24 mouse cellular contexts compared by ENCODE assay signal in the genomic region with DNA sequence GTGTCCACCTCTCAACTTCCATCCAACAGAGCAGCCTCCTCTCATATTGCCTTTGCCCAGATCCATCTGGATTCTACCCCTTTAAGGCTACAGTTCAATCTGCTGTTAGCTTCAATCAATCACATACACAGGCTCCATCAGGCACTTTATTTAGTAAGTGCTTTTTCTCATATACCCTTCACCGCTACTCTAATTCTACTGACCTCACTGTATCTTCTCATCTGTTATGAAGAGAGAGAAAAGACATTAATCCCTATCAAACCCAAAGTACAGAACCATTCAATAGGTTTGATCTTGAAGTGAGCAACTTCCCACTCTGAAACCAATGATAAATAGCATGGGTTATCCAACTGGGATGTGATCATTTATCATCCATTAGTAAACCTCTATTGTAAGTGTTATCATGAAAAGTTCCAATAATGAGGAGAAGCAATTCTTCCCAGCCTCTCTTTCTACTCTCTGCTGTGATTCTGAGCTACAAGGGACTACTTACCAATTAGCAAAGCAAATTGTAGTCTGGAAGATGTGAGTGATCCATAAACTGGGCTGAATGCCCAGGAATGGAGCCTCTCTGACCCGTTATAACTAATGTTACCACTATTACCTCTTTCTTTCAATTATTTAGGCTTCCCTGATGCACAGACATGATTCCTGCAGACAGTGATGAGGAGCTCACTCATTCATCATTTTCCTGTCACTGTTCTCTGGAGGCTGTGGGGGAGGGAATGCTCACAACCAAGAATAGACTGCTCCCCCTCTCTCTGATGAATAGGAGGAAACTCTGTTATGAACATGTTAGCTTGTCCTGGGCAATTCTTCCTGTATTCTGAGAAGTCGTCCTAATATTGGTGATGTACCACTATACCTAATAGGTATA. TPM values are rescaled to one million over a fixed set of nuclear protein-coding genes. Genes with fewer than 3 reads are reported as not detected.
DNase-seq lines count a peak whose midpoint lies in the region; ATAC-seq and TF ChIP-seq lines count a peak whose summit lies in the region.
"Had no signal": no experiment of that assay in that cellular context is flagged by ENCODE, and none has a peak within 500 bp of the region (broad histone marks: within the 10 kb centered on the region; RNA-seq: fewer than 3 reads in every experiment).

No protein-coding gene starts in this region.

- intact Hi-C loops in left cerebral cortex, postnatal 4 days (cut with DNase I): no loop called here

- no peak for TF ChIP-seq CTCF in brain, embryonic 14.5 days (IDR thresholded peaks at IDR 0.05; ENCODE audit: borderline replicate concordance, extremely low read depth, insufficient read depth, insufficient read length)

- peak; percentile 5 for DNase-seq in hindbrain, embryonic 11.5 days (ENCODE audit: low spot score)
- DNase-seq in hindbrain, embryonic 10.5 days (ENCODE audit: low spot score): no peak
- DNase-seq in brain, embryonic 14.5 days (ENCODE audit: low read depth): peak; percentile 47
- DNase-seq in kidney, adult 8-10 months: no peak
- no peak for DNase-seq in left cerebral cortex, postnatal 4 days
- DNase-seq: adrenal gland, postnatal 10 days; cerebellum, adult 9-10 months; gastrocnemius, postnatal 36 days; heart, adult 2 months; kidney, adult 2 months; kidney, postnatal 14 days; right cerebral cortex, postnatal 14 days had no signal

- H3K9ac ChIP-seq in hindbrain, embryonic 11.5 days (ENCODE audit: low read depth, low read length): no peak overlapping the region
- H3K9ac ChIP-seq in hindbrain, embryonic 12.5 days: no peak overlapping the region
- no peak overlapping the region for H3K9ac ChIP-seq in neural tube, embryonic 13.5 days
- H3K9ac ChIP-seq: midbrain, embryonic 12.5 days had no signal

- no peak overlapping the region for H3K27ac ChIP-seq in hindbrain, embryonic 11.5 days (ENCODE audit: low read depth, low read length)
- H3K27ac ChIP-seq in hindbrain, embryonic 10.5 days: no peak overlapping the region
- no peak overlapping the region for H3K27ac ChIP-seq in hindbrain, embryonic 12.5 days
- H3K27ac ChIP-seq in neural tube, embryonic 13.5 days (replicated peaks): peak overlapping the region; percentile 42; the same call in 1 of the 2 replicates
- H3K27ac ChIP-seq: heart, adult 2 months; midbrain, embryonic 12.5 days had no signal

- 70% methylated on average over 3 of the region's 3 CpGs for WGBS in hindbrain, embryonic 11.5 days
- 77% methylated on average over 3 of the region's 3 CpGs for WGBS in hindbrain, embryonic 10.5 days
- 69% methylated on average over 3 of the region's 3 CpGs for WGBS in hindbrain, embryonic 12.5 days
- WGBS in neural tube, embryonic 13.5 days: 72% methylated on average over 3 of the region's 3 CpGs

- H3K27me3 ChIP-seq in hindbrain, embryonic 11.5 days (ENCODE audit: control insufficient read depth, insufficient read depth, low read length): no peaks in the 10 kb centered on the region
- no peaks in the 10 kb centered on the region for H3K27me3 ChIP-seq in hindbrain, embryonic 10.5 days (ENCODE audit: insufficient read depth, poor library complexity, severe bottlenecking)
- H3K27me3 ChIP-seq in hindbrain, embryonic 12.5 days: no peaks in the 10 kb centered on the region
- H3K27me3 ChIP-seq in neural tube, embryonic 13.5 days: no peaks in the 10 kb centered on the region
- H3K27me3 ChIP-seq: midbrain, embryonic 12.5 days had no signal

- ATAC-seq in hindbrain, embryonic 11.5 days (ENCODE audit: low FRiP score): peak; percentile 77
- peak; percentile 83 for ATAC-seq in hindbrain, embryonic 12.5 days (ENCODE audit: low FRiP score)
- ATAC-seq in neural tube, embryonic 13.5 days (ENCODE audit: low read depth): peak; percentile 67
- ATAC-seq in CD4-positive, CD25-positive, alpha-beta regulatory T cell, adult 4 months: no peak
- ATAC-seq: inflammation-experienced regulatory T-cells, adult 6 months; lung, postnatal 0 days had no signal

- H3K4me1 ChIP-seq in hindbrain, embryonic 11.5 days (replicated peaks; ENCODE audit: control insufficient read depth, insufficient read depth, low read length): no peaks in the 10 kb centered on the region
- H3K4me1 ChIP-seq in hindbrain, embryonic 10.5 days (replicated peaks): no peaks in the 10 kb centered on the region
- H3K4me1 ChIP-seq in hindbrain, embryonic 12.5 days: no peaks in the 10 kb centered on the region
- H3K4me1 ChIP-seq in neural tube, embryonic 13.5 days (replicated peaks): 0 out of 2 replicates have a peak, but pooled peaks cover 3% of the 10 kb centered on the region
- H3K4me1 ChIP-seq: midbrain, embryonic 12.5 days had no signal

- no peak overlapping the region for H3K4me2 ChIP-seq in hindbrain, embryonic 11.5 days (replicated peaks; ENCODE audit: low read depth, low read length)
- H3K4me2 ChIP-seq in hindbrain, embryonic 12.5 days (replicated peaks): no peak overlapping the region
- no peak overlapping the region for H3K4me2 ChIP-seq in neural tube, embryonic 13.5 days
- H3K4me2 ChIP-seq: midbrain, embryonic 12.5 days had no signal

- TF ChIP-seq POLR2A in brain, embryonic 14.5 days (IDR thresholded peaks at IDR 0.05; ENCODE audit: borderline replicate concordance, extremely low read depth, insufficient read depth, insufficient read length, poor library complexity, severe bottlenecking): no peak

- no peak overlapping the region for H3K4me3 ChIP-seq in hindbrain, embryonic 11.5 days (ENCODE audit: low read depth, low read length)
- H3K4me3 ChIP-seq in hindbrain, embryonic 10.5 days: no peak overlapping the region
- no peak overlapping the region for H3K4me3 ChIP-seq in hindbrain, embryonic 12.5 days
- H3K4me3 ChIP-seq in neural tube, embryonic 13.5 days: no peak overlapping the region
- H3K4me3 ChIP-seq: heart, adult 2 months; midbrain, embryonic 12.5 days had no signal

- no peaks in the 10 kb centered on the region for H3K9me3 ChIP-seq in hindbrain, embryonic 11.5 days (ENCODE audit: control insufficient read depth, low read length)
- H3K9me3 ChIP-seq in hindbrain, embryonic 10.5 days: no peaks in the 10 kb centered on the region
- no peaks in the 10 kb centered on the region for H3K9me3 ChIP-seq in hindbrain, embryonic 12.5 days (replicated peaks)
- no peaks in the 10 kb centered on the region for H3K9me3 ChIP-seq in neural tube, embryonic 13.5 days
- H3K9me3 ChIP-seq: midbrain, embryonic 12.5 days had no signal

- no peaks in the 10 kb centered on the region for H3K36me3 ChIP-seq in hindbrain, embryonic 11.5 days (ENCODE audit: control insufficient read depth, insufficient read depth, low read length)
- H3K36me3 ChIP-seq in hindbrain, embryonic 10.5 days: no peaks in the 10 kb centered on the region
- H3K36me3 ChIP-seq in hindbrain, embryonic 12.5 days: no peaks in the 10 kb centered on the region
- no peaks in the 10 kb centered on the region for H3K36me3 ChIP-seq in neural tube, embryonic 13.5 days
- H3K36me3 ChIP-seq: midbrain, embryonic 12.5 days had no signal

RNA-seq across cellular contexts. Expression of a gene that starts 31.9 kb away (rescaled TPM):
- polyA plus RNA-seq in hindbrain, embryonic 11.5 days (2014; fragmentation: Nextera tagmentation; extraction: Ambion mirVana): 3.7 and 4.6 TPM in 2 replicates
- polyA plus RNA-seq in hindbrain, embryonic 10.5 days (2016; fragmentation: Nextera tagmentation; extraction: Ambion mirVana): 0.88 and 1.6 TPM in 2 replicates
- polyA plus RNA-seq in brain, embryonic 14.5 days (2012; rRNA removed): 3.1 and 9.1 TPM in 2 replicates
- 4.9 and 5.3 TPM in 2 replicates for polyA plus RNA-seq in hindbrain, embryonic 12.5 days (2016; fragmentation: Nextera tagmentation; extraction: Ambion mirVana)
- polyA plus RNA-seq in neural tube, embryonic 13.5 days (2015; fragmentation: Nextera tagmentation; extraction: Ambion mirVana): 15.6 and 16.6 TPM in 2 replicates
- polyA plus RNA-seq in CD4-positive, CD25-positive, alpha-beta regulatory T cell, adult 4 months (2017; shearing (Covaris generic)): under 1 TPM in 1 of 2 experiments, not detected in 1; 0.05 TPM
- 10 to 100 TPM; 71.1 to 80.2 TPM for total RNA-seq in left cerebral cortex, postnatal 4 days (2021)
- total RNA-seq: gastrocnemius, adult 18-20 months; gastrocnemius, postnatal 36 days; heart, adult 2 months; heart, postnatal 25 days; monocyte, adult 5-6 weeks; neutrophil, adult 5-6 weeks had no signal
- polyA plus RNA-seq: C2C12; heart, adult 2 months; kidney, adult 2 months; liver, adult 2 months had no signal

Comparison
In these comparisons a context has a peak if more than half of its experiments do, and no peak if none do; other contexts are left out.
1. DNase-seq: peak in hindbrain, embryonic 11.5 days (single experiment) and brain, embryonic 14.5 days (single experiment); none in hindbrain, embryonic 10.5 days (single experiment), kidney, adult 8-10 months (0 of 2) and left cerebral cortex, postnatal 4 days (single experiment).